Mouse (Mus musculus) forebrain, embryonic 11.5 days (tissue): ENCODE results near the gene Hlcs. TPM values are rescaled to one million over a fixed set of nuclear protein-coding genes. Genes with fewer than 3 reads are reported as not detected.

Experiments
- ATAC-seq: fragments of 200-750 bp; cut with Nextera tagmentation; replicated peaks from 2 replicates; pipeline ENCODE4 v1.8.0; 2017; ENCODE audit warnings: moderate TSS enrichment; ENCODE audit not compliant: low FRiP score
- DNase-seq: peaks from one replicate; pipeline ENCODE4 v3.0.0-alpha.2; 2017; ENCODE audit warnings: low spot score
- H3K27ac ChIP-seq: fragments of 300-500 bp; sonication (generic); 2 replicates; pipeline ENCODE4 v1.5.1; 2014; ENCODE audit warnings: low read depth, low read length
- H3K27me3 ChIP-seq: fragments of 300-500 bp; sonication (generic); 2 replicates; pipeline ENCODE4 v1.6.1; 2014; ENCODE audit warnings: mild to moderate bottlenecking, low read length, mixed read lengths; ENCODE audit not compliant: control insufficient read depth, insufficient read depth
- H3K36me3 ChIP-seq: fragments of 300-500 bp; sonication (generic); 2 replicates; pipeline ENCODE4 v1.6.1; 2014; ENCODE audit warnings: mild to moderate bottlenecking, low read length, moderate library complexity, mixed read lengths; ENCODE audit not compliant: control insufficient read depth, insufficient read depth
- H3K4me1 ChIP-seq: fragments of 300-500 bp; sonication (generic); replicated peaks from 2 replicates; pipeline ENCODE4 v1.6.1; 2014; ENCODE audit warnings: low read length, mixed read lengths; ENCODE audit not compliant: control insufficient read depth, insufficient read depth
- H3K4me2 ChIP-seq: fragments of 300-500 bp; sonication (generic); 2 replicates; pipeline ENCODE4 v1.6.1; 2014; ENCODE audit warnings: low read depth, mild to moderate bottlenecking, low read length, moderate library complexity, mixed read lengths; ENCODE audit not compliant: severe bottlenecking
- H3K4me3 ChIP-seq: fragments of 300-500 bp; sonication (generic); 2 replicates; pipeline ENCODE4 v1.5.1; 2014; ENCODE audit warnings: low read depth, low read length
- H3K9ac ChIP-seq: fragments of 300-500 bp; sonication (generic); 2 replicates; pipeline ENCODE4 v1.6.1; 2014; ENCODE audit warnings: low read length
- H3K9me3 ChIP-seq: fragments of 300-500 bp; sonication (generic); 2 replicates; pipeline ENCODE4 v1.6.1; 2016; ENCODE audit warnings: low read length, mixed read lengths; ENCODE audit not compliant: control insufficient read depth
- WGBS: fragments of 180-500 bp; shearing (Covaris S2); extraction: QIAGEN DNeasy Blood & Tissue Kit; methylation state at CpG from one replicate; pipeline ENCODE4 v1.1.7; 2014; 5-methylcytosine and 5-hydroxymethylcytosine counted together
- polyA plus RNA-seq: library from polyadenylated mRNA; unstranded; fragments of >200 nt; fragmentation: Nextera tagmentation; extraction: Ambion mirVana; gene quantifications from 2 replicates; pipeline ENCODE4 v1.2.1, GENCODE M21; 2014

Gene Hlcs
- polyA plus RNA-seq, 1 experiment from 2014 or later: 13.8 TPM

- H3K4me2 ChIP-seq: no peak overlapping the region
- WGBS: 91% methylated on average over 19 of the region's 19 CpGs
- ATAC-seq: no peak
Observed at GRCm38 (mm10) chr16:94260938-94261630, 52.3 kb downstream of the Hlcs start.

GRCm38 (mm10) chr16:94258366-94259310 is 54.7 kb downstream of the Hlcs start:
- Histone ChIP-seq H3K4me3 (no peak overlapping the region), H3K9ac (no peak overlapping the region), H3K27me3 (no peaks in the 10 kb centered on the region; the same call in 1 of the 2 replicates), H3K36me3 (no peaks in the 10 kb centered on the region), H3K4me1 (peaks cover 9% of the 10 kb centered on the region; the same call in 1 of the 2 replicates), H3K9me3 (no peaks in the 10 kb centered on the region), H3K4me2 (no peak overlapping the region), H3K27ac (no peak overlapping the region)
- DNase-seq (peak; percentile 89), ATAC-seq (peak; percentile 61)
- 72% methylated on average over 14 of the region's 14 CpGs for WGBS

More at GRCm38 (mm10) chr16:94260938-94261630, 52.3 kb downstream of the Hlcs start:
- DNase-seq: no peak
- no peaks in the 10 kb centered on the region for H3K4me1 ChIP-seq
- H3K27ac ChIP-seq: no peak overlapping the region
- no peaks in the 10 kb centered on the region for H3K9me3 ChIP-seq
- no peaks in the 10 kb centered on the region for H3K36me3 ChIP-seq
- no peaks in the 10 kb centered on the region for H3K27me3 ChIP-seq
- H3K9ac ChIP-seq: no peak overlapping the region
- no peak overlapping the region for H3K4me3 ChIP-seq

GRCm38 (mm10) chr16:94255592-94255991 is 57.8 kb downstream of the Hlcs start:
- Histone ChIP-seq H3K36me3 (no peaks in the 10 kb centered on the region), H3K4me2 (no peak overlapping the region), H3K9me3 (no peaks in the 10 kb centered on the region), H3K27me3 (no peaks in the 10 kb centered on the region; the same call in 1 of the 2 replicates), H3K4me1 (peaks cover 12% of the 10 kb centered on the region; the same call in 1 of the 2 replicates), H3K9ac (no peak overlapping the region), H3K4me3 (no peak overlapping the region), H3K27ac (no peak overlapping the region)
- DNase-seq (no peak), ATAC-seq (no peak)
- WGBS: 89% methylated on average over 4 of the region's 4 CpGs

- Histone ChIP-seq H3K36me3 (no peaks in the 10 kb centered on the region), H3K4me2 (no peak overlapping the region), H3K27me3 (no peaks in the 10 kb centered on the region; the same call in 1 of the 2 replicates), H3K4me3 (no peak overlapping the region), H3K9ac (no peak overlapping the region), H3K9me3 (no peaks in the 10 kb centered on the region), H3K4me1 (peaks cover 13% of the 10 kb centered on the region; the same call in 1 of the 2 replicates), H3K27ac (no peak overlapping the region)
- ATAC-seq: no peak
- DNase-seq: no peak
- WGBS: 89% methylated on average over 6 of the region's 6 CpGs
Observed at GRCm38 (mm10) chr16:94255035-94255434, 58.3 kb downstream of the Hlcs start.

- ATAC-seq (no peak), DNase-seq (no peak)
- H3K36me3 ChIP-seq: no peaks in the 10 kb centered on the region
- no peak overlapping the region for H3K4me2 ChIP-seq
- no peaks in the 10 kb centered on the region; the same call in 1 of the 2 replicates for H3K27me3 ChIP-seq
- H3K4me3 ChIP-seq: no peak overlapping the region
- no peaks in the 10 kb centered on the region for H3K9me3 ChIP-seq
- no peak overlapping the region for H3K27ac ChIP-seq
- peaks cover 15% of the 10 kb centered on the region; the same call in 1 of the 2 replicates for H3K4me1 ChIP-seq
- 56% methylated on average over 12 of the region's 12 CpGs for WGBS
- no peak overlapping the region for H3K9ac ChIP-seq
Observed at GRCm38 (mm10) chr16:94254415-94254891, 58.9 kb downstream of the Hlcs start.

- 72% methylated on average over 24 of the region's 24 CpGs for WGBS
- Histone ChIP-seq H3K4me1 (peaks cover 15% of the 10 kb centered on the region; the same call in 1 of the 2 replicates), H3K27ac (no peak overlapping the region), H3K4me2 (no peak overlapping the region), H3K9ac (no peak overlapping the region), H3K27me3 (no peaks in the 10 kb centered on the region; the same call in 1 of the 2 replicates), H3K36me3 (no peaks in the 10 kb centered on the region), H3K9me3 (no peaks in the 10 kb centered on the region), H3K4me3 (no peak overlapping the region)
- no peak for DNase-seq
- no peak for ATAC-seq
Observed at GRCm38 (mm10) chr16:94253671-94254414, 59.5 kb downstream of the Hlcs start.

- H3K27ac ChIP-seq: no peak overlapping the region
Observed at GRCm38 (mm10) chr16:94251756-94252155, 61.6 kb downstream of the Hlcs start.

More at GRCm38 (mm10) chr16:94251756-94252155, 61.6 kb downstream of the Hlcs start:
- Histone ChIP-seq H3K4me2 (no peak overlapping the region), H3K36me3 (no peaks in the 10 kb centered on the region), H3K9ac (no peak overlapping the region), H3K9me3 (no peaks in the 10 kb centered on the region), H3K4me3 (no peak overlapping the region), H3K4me1 (peaks cover 15% of the 10 kb centered on the region; the same call in 1 of the 2 replicates), H3K27me3 (no peaks in the 10 kb centered on the region; the same call in 1 of the 2 replicates)
- no peak for ATAC-seq
- no peak for DNase-seq
- WGBS: 82% methylated on average over 13 of the region's 13 CpGs
